Mouse (Mus musculus) adrenal gland, postnatal 0 days (tissue): ENCODE measurements around the gene Kif15. TPM values are rescaled to one million over a fixed set of nuclear protein-coding genes. Genes with fewer than 3 reads are reported as not detected.

Source experiments
- polyA plus RNA-seq: library from polyadenylated mRNA; unstranded; fragments of >200 nt; fragmentation: Nextera tagmentation; extraction: Ambion mirVana; gene quantifications from 2 replicates; pipeline ENCODE4 v1.2.1, GENCODE M21; 2015

Kif15 gene
- polyA plus RNA-seq = 7.9 and 11.4 TPM in 2 replicates

GRCm38 (mm10) chr9:122950643-122951475 is at the start of gene Kif15, which contains the start of gene 1110059G10Rik:
Gene Kif15 (plus strand): TSS chr9:122951046.
Gene 1110059G10Rik (minus strand): TSS chr9:122951000.

GRCm38 (mm10) chr9:122922936-122923381 is 27.9 kb upstream of the Kif15 start, which contains the start of gene Zfp105:
Gene Zfp105 (plus strand): TSS chr9:122923072.

GRCm38 (mm10) chr9:123020995-123021631 is 70.3 kb downstream of the Kif15 start, which contains the start of gene Tmem42:
Gene Tmem42 (plus strand): TSS chr9:123021326.

GRCm38 (mm10) chr9:123034426-123034825 is 83.6 kb downstream of the Kif15 start, which contains the start of gene Tgm4:
Gene Tgm4 (plus strand): TSS chr9:123034726.

Other genes with a start within 250 kb of the Kif15 start
- gene Topaz1, start 203.7 kb upstream of the Kif15 start, polyA plus RNA-seq = 0.03 and 0.05 TPM in 2 replicates
- 7.0 and 9.1 TPM in 2 replicates for gene Tcaim, start 145.5 kb upstream of the Kif15 start, polyA plus RNA-seq
- gene Gm35549, start 107.0 kb upstream of the Kif15 start, polyA plus RNA-seq = 0.47 TPM in 1 of 2 replicates, not detected in the other
- gene Zfp445, start 85.0 kb upstream of the Kif15 start, polyA plus RNA-seq = 18.7 and 29.7 TPM in 2 replicates
- 3.0 and 3.9 TPM in 2 replicates for gene Zkscan7, start 65.4 kb upstream of the Kif15 start, polyA plus RNA-seq
- 9.1 TPM in 2 replicates for gene Zfp105, start 28.0 kb upstream of the Kif15 start, polyA plus RNA-seq
- gene 1110059G10Rik, start within 50 bp of the Kif15 start, polyA plus RNA-seq = 53.2 and 60.2 TPM in 2 replicates
- gene Tmem42, start 70.3 kb downstream of the Kif15 start, polyA plus RNA-seq = 43.7 and 50.4 TPM in 2 replicates
- gene Tgm4, start 83.7 kb downstream of the Kif15 start, polyA plus RNA-seq = 0.49 and 0.90 TPM in 2 replicates
- gene Zdhhc3, start 162.2 kb downstream of the Kif15 start, polyA plus RNA-seq = 39.8 and 66.9 TPM in 2 replicates
- 83.0 and 93.8 TPM in 2 replicates for gene Exosc7, start 162.2 kb downstream of the Kif15 start, polyA plus RNA-seq
- 28.7 and 34.3 TPM in 2 replicates for gene Clec3b, start 199.9 kb downstream of the Kif15 start, polyA plus RNA-seq